Mouse (Mus musculus): ENCODE data around the gene Csnk1e. TPM values are rescaled to one million over a fixed set of nuclear protein-coding genes. Genes with fewer than 3 reads are reported as not detected.

The Csnk1e gene
- polyA plus RNA-seq, 3 experiments from 2014 or later: 4.2 to 6.5 (median 4.4) TPM

GRCm38 (mm10) chr15:79392527-79392926, 62.8 kb downstream of the Csnk1e start:
- ATAC-seq: no peak

- no peak for ATAC-seq
Measured at GRCm38 (mm10) chr15:79391447-79392093, 63.8 kb downstream of the Csnk1e start.

GRCm38 (mm10) chr15:79390434-79390833, 64.9 kb downstream of the Csnk1e start:
- no peak for ATAC-seq

- no peak for ATAC-seq
Measured at GRCm38 (mm10) chr15:79388171-79388570, 67.2 kb downstream of the Csnk1e start.

- ATAC-seq: no peak
Measured at GRCm38 (mm10) chr15:79387611-79388010, 67.8 kb downstream of the Csnk1e start.

GRCm38 (mm10) chr15:79387081-79387480, 68.3 kb downstream of the Csnk1e start:
- no peak for ATAC-seq

- no peak for ATAC-seq
Measured at GRCm38 (mm10) chr15:79381644-79382043, 73.7 kb downstream of the Csnk1e start.

GRCm38 (mm10) chr15:79380468-79381444, 74.6 kb downstream of the Csnk1e start:
- ATAC-seq: no peak

GRCm38 (mm10) chr15:79379658-79380057, 75.7 kb downstream of the Csnk1e start:
- no peak for ATAC-seq

- ATAC-seq: no peak
Measured at GRCm38 (mm10) chr15:79378608-79379007, 76.8 kb downstream of the Csnk1e start.

- ATAC-seq: no peak
Measured at GRCm38 (mm10) chr15:79377681-79378080, 77.7 kb downstream of the Csnk1e start.

GRCm38 (mm10) chr15:79374760-79375159, 80.6 kb downstream of the Csnk1e start:
- no peak for ATAC-seq

GRCm38 (mm10) chr15:79370281-79370843, 85.0 kb downstream of the Csnk1e start:
- no peak for ATAC-seq

- ATAC-seq: no peak
Measured at GRCm38 (mm10) chr15:79369452-79370280, 85.7 kb downstream of the Csnk1e start.

- no peak for ATAC-seq
Measured at GRCm38 (mm10) chr15:79368861-79369440, 86.4 kb downstream of the Csnk1e start.

GRCm38 (mm10) chr15:79368313-79368811, 87.0 kb downstream of the Csnk1e start:
- no peak for ATAC-seq

Other genes starting within 250 kb of the Csnk1e start
- 1 to 10 TPM; 6.6 to 8.4 (median 8.3) TPM for gene Pick1, start 226.4 kb downstream of the Csnk1e start, polyA plus RNA-seq (2017; shearing (Covaris generic))
- gene Gm49486, start 226.2 kb downstream of the Csnk1e start, polyA plus RNA-seq (2017; shearing (Covaris generic)): not detected
- gene Slc16a8, start 200.8 kb downstream of the Csnk1e start, polyA plus RNA-seq (2017; shearing (Covaris generic)): not detected
- gene Baiap2l2, start 170.0 kb downstream of the Csnk1e start, polyA plus RNA-seq (2017; shearing (Covaris generic)): 1 to 10 TPM in 1 of 3 experiments, under 1 TPM in 1, not detected in 1; 0.21 to 1.6 TPM
- 10 to 100 TPM; 12.5 to 18.4 (median 15.1) TPM for gene Pla2g6, start 127.2 kb downstream of the Csnk1e start, polyA plus RNA-seq (2017; shearing (Covaris generic))
- 1 to 10 TPM in 2 of 3 experiments, under 1 TPM in 1; 0.84 to 5.5 (median 1.5) TPM for gene Maff, start 108.9 kb downstream of the Csnk1e start, polyA plus RNA-seq (2017; shearing (Covaris generic))
- 10 to 100 TPM in 1 of 3 experiments, 1 to 10 TPM in 2; 8.2 to 12.8 (median 9.2) TPM for gene Tmem184b, start 52.0 kb downstream of the Csnk1e start, polyA plus RNA-seq (2017; shearing (Covaris generic))
- not detected for gene Kcnj4, start 49.7 kb upstream of the Csnk1e start, polyA plus RNA-seq (2017; shearing (Covaris generic))
- gene Kdelr3, start 60.8 kb upstream of the Csnk1e start, polyA plus RNA-seq (2017; shearing (Covaris generic)): 1 to 10 TPM in 1 of 3 experiments, under 1 TPM in 2; 0.40 to 1.8 (median 0.42) TPM
- gene Ddx17, start 91.2 kb upstream of the Csnk1e start, polyA plus RNA-seq (2017; shearing (Covaris generic)): 10 to 100 TPM; 30.6 to 34.4 (median 33.2) TPM
- gene Dmc1, start 149.5 kb upstream of the Csnk1e start, polyA plus RNA-seq (2017; shearing (Covaris generic)): not detected
- under 1 TPM in 2 of 3 experiments, not detected in 1; 0.26 to 0.75 TPM for gene Fam227a, start 203.4 kb upstream of the Csnk1e start, polyA plus RNA-seq (2017; shearing (Covaris generic))
- 10 to 100 TPM; 15.7 to 18.3 (median 16.8) TPM for gene Cby1, start 203.6 kb upstream of the Csnk1e start, polyA plus RNA-seq (2017; shearing (Covaris generic))
- 100 to 1,000 TPM; 185 to 255 (median 187) TPM for gene Tomm22, start 215.3 kb upstream of the Csnk1e start, polyA plus RNA-seq (2017; shearing (Covaris generic))
- 1 to 10 TPM; 3.3 to 4.6 (median 4.1) TPM for gene Josd1, start 232.4 kb upstream of the Csnk1e start, polyA plus RNA-seq (2017; shearing (Covaris generic))
- gene Gtpbp1, start 235.3 kb upstream of the Csnk1e start, polyA plus RNA-seq (2017; shearing (Covaris generic)): 10 to 100 TPM; 18.7 to 22.5 (median 21.5) TPM

Measured in inflammation-experienced regulatory T-cells, adult 6 months (primary cell).